Mouse (Mus musculus): ENCODE data around the gene Ubr2.

Ubr2 gene

DNA sequence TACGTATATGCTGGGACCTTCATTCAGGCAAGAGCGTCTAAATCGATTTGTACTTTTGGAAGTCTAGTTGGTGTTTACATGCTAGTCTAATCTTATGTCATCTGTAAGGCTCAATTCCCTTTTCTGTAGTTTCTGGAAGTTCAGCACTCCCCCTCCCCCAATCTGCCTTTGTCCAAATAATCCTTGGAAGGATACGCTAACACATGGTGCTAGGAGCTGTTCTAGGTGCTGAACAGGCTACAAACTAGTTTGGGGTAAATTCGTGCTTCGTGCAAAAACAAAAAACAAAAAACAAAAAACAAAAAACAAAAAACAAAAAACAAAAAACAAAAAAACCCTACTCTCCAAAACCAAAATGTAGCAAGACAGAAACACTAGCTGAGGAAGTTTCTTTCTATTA, 89.5 kb downstream of the Ubr2 start:
- peak; percentile 78 for DNase-seq

- peak; percentile 22 for DNase-seq
These were observed 91.4 kb downstream of the Ubr2 start for GRCm38 (mm10) chr17:46918951-46919350.

GRCm38 (mm10) chr17:46915129-46915528, 95.2 kb downstream of the Ubr2 start:
- no peak for DNase-seq

GRCm38 (mm10) chr17:46912331-46912730, 98.0 kb downstream of the Ubr2 start:
- DNase-seq, result no peak

DNA sequence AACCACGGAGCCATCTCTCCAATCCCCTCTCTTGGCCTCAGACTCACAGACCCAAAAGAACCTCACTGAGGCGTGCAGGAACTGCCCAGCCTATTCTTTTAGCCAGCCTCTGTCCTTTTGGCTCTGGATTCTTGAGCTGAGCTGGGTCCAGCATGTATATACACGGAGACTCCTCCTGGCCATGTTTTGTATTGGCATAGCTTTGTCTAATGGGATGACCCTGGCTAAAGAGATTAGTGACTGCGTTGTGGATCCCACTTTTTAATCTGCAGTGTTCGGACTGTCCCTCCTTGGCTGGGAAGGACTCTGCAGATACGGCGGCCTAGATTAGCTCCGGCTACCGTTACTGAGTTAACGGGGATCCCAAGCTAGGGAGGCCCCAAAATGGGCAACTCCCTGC, 100.2 kb downstream of the Ubr2 start, which contains the start of gene Prph2:
Prph2 (plus strand) TSS at position 274 of the 400 bp plus-strand sequence.
- no peak for DNase-seq

DNA sequence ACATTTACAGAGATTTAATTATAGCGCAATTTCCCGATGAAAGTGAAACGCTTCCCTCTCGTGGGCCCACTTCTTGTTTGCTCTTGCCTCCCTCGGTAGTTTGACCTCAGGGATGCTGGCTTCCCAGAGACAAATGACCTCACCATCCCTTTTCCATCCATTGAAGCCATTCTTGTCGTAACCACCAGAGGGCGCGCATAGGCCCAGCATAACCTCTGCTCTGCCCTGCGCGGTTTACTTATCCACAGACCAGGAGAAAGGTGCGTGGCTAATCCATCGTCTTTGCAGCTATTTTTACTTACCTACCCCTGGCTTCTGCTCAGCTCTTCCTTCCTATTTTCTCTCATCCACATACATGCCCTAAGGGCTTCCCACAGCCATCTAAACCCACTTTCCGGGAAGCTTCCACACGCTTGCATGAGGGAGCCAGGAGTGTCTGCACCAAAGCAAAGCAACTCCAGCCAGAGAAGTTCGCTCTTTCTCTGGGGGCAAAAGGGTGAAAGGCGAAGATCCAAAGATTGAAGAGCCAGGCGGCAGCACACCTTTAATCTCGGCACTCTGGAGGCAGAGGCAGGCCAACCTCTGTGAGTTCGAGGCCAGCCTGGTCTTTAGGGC, 106.4 kb downstream of the Ubr2 start:
- peak; percentile 85 for DNase-seq

DNA sequence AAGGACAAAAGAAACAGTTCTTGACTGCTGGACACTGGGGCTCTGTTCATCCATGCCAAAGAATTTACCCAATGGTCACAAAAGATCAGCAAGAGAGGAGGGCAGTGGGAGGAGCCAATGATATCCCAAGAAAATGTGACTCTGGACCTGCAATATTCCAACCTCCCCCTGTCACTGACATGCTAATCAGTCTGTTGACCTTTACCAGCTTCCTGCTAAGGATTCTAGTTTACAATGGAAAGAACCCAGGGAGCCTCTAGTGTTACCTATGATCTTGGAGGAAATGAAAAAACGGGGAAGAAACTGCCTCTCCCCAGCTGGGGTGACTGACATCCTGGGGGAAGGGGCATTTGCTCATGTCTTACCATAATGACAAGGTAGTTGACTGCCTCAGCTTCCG, 109.4 kb downstream of the Ubr2 start:
- no peak for DNase-seq

DNA sequence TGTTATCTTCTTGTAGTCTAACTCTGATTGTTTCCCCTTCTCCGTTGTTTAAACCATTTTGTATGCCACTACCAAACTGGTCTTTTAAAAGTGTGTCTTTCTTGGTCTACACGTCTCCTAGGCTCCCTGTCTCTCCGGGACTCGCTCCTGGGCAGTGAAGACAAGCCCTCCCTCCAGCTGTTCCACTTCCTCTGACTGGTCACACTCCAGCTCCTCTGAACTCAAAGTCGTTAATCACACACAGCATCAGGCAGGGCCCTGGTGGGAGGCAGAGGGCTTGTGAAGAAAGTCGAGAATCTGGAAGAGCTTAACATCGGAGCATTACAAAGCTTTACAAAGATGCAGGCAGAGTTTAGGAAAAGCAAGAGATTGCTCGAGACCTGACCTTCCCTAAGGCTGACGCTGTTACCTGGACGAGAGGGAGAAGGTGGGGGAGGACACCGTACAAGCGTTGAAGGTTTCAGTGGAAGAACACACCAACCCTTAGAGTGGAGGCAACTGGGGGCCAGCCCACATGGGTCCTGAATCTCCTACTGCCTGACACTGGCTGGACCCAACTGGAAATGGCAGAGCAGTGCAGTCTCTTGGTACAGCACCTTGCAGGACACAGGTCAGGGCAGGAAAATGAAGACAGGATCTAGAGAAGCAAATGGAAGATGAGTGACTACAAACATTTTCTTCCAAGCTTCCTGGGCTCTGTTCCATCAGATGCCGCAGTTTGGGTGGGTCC, 113.0 kb downstream of the Ubr2 start:
- DNase-seq, result peak; percentile 58

DNA sequence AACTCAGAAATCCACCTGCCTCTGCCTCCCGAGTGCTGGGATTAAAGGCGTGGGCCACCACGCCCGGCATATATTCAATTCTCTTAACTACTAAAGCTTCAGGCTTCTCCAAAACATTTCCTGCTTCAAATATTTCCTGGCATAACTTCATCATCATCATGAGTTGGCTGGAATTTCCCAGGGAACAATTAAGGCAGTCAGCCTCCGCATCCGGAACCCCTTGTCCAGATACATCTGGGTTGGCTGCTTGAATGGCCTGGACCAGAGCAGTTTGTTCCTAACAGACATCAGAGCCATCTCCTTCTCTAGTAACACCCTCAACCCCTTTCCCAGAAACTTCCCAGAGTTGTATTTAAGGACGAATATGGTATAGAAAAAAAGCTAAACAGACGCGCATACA, 114.9 kb downstream of the Ubr2 start:
- no peak for DNase-seq

- peak; percentile 34 for DNase-seq
These were observed 119.3 kb downstream of the Ubr2 start for GRCm38 (mm10) chr17:46890843-46891594.

GRCm38 (mm10) chr17:46890116-46890815, 120.1 kb downstream of the Ubr2 start, which contains the start of gene Tbcc:
Gene Tbcc (plus strand): TSS chr17:46890684.
- peak; percentile 98 for DNase-seq

- peak; percentile 84 for DNase-seq
These were observed 120.8 kb downstream of the Ubr2 start for GRCm38 (mm10) chr17:46889450-46890084.

- peak; percentile 60 for DNase-seq
These were observed 121.7 kb downstream of the Ubr2 start for GRCm38 (mm10) chr17:46888511-46889212.

DNA sequence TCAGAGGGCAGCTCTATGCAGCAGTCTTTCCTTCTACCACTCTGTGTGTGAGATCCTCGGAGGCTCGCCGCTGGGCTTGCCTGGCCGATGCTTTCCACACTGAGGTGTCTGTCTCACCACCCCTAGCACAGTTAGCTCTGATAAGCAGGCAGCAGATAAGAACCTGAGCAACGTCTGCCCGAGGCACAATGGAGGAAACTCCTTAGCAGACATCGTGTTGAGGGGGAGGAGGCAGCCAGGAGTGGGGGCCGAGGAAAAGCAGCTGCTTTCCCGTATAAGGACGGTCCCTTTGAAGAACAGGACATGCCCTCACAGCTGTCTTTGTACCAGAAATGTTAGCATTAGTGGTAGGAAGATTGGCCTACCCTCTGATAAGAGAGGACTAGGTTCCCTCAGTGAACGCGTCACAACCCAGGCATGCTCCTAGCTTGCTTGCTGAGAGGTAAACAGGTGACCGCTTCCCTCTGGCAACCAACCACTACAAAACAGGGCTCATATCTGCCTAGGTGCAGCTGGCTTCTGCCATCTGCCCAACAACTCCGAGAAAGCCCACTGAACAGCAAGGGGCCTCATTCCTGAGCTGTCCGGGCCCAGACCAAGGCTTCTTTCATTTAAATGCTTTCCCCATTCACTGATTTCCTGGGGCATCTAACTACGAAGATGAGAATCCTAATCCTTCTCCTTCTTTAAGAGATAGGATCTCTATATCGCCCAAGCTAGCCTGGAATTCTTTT, 124.3 kb downstream of the Ubr2 start:
- no peak for DNase-seq

DNA sequence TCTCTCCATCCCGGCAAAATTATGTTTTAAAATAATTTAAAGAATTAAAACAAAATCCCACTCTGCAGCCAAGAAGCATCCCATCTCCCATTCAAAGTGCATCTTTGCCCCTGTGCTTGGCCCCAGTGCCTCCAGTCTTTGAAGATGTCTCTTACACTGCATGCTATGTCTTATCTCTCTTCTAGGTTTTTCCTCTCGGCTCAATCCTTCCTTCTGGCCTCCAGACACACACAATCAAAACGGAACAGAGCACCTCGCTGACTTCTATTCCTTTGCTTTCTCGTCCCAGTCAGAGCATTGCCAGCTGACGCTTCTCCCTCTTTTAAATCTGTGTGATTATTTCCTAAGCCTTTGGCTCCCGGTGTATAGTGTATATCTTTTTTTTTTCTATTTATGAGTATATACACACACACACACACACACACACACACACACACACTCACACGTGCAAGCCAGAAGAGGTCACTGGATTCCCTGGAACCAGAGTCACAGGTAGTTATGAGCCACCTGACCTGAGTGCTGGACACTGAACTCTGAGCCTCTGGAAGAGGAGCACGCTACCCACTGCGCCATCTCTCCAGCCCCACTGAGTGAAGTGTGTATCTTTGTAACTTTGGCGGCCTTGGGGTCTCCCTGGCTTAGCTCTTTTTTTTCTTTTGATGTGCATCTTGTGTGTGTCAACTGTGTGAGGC, 125.0 kb downstream of the Ubr2 start:
- DNase-seq, result no peak

- no peak for DNase-seq
These were observed 125.6 kb downstream of the Ubr2 start for GRCm38 (mm10) chr17:46884766-46885165.

- no peak for DNase-seq
These were observed 127.2 kb downstream of the Ubr2 start for GRCm38 (mm10) chr17:46883107-46883506.

- no peak for DNase-seq
These were observed 128.6 kb downstream of the Ubr2 start for GRCm38 (mm10) chr17:46881728-46882127.

- DNase-seq, result no peak
These were observed 130.0 kb downstream of the Ubr2 start for GRCm38 (mm10) chr17:46880322-46880721.

GRCm38 (mm10) chr17:46879841-46880311, 130.5 kb downstream of the Ubr2 start:
- DNase-seq, result no peak
